Mouse (Mus musculus): Measurements from ENCODE around the gene Slc35b1. TPM values are rescaled to one million over a fixed set of nuclear protein-coding genes. Genes with fewer than 3 reads are reported as not detected.
A peak's percentile ranks its signal among the peaks of the same experiment; 100 is the strongest.
"Not testable (repeated sequence)": the region's sequence is repeated elsewhere in the genome, so short reads cannot be mapped to it uniquely, and the experiment has no call there.

The Slc35b1 gene
- polyA plus RNA-seq, 1 experiment from 2014 or later: 90.5 TPM

- no peak for DNase-seq (ENCODE audit: low spot score)
Observed at GRCm38 (mm10) chr11:95403382-95404340, 19.2 kb downstream of the Slc35b1 start.

GRCm38 (mm10) chr11:95405771-95406170 is 21.3 kb downstream of the Slc35b1 start:
- Histone ChIP-seq H3K27ac (ENCODE audit: low read depth) (no peak overlapping the region), H3K4me3 (ENCODE audit: low read depth, low read length) (no peak overlapping the region), H3K4me1 (replicated peaks; ENCODE audit: control insufficient read depth, insufficient read depth, low read length) (no peaks in the 10 kb centered on the region), H3K36me3 (ENCODE audit: control insufficient read depth, insufficient read depth, low read length) (no peaks in the 10 kb centered on the region), H3K4me2 (ENCODE audit: low read length) (no peak overlapping the region), H3K9ac (ENCODE audit: low read length) (no peak overlapping the region), H3K27me3 (replicated peaks; ENCODE audit: control insufficient read depth, insufficient read depth, low read length) (no peaks in the 10 kb centered on the region), H3K9me3 (ENCODE audit: control insufficient read depth, low read length) (no peaks in the 10 kb centered on the region)
- DNase-seq (ENCODE audit: low spot score) (peak; percentile 2), ATAC-seq (replicated peaks; ENCODE audit: low FRiP score, low TSS enrichment, low read depth) (no peak)
- WGBS: 80% methylated on average over 4 of the region's 4 CpGs

More at GRCm38 (mm10) chr11:95403382-95404340, 19.2 kb downstream of the Slc35b1 start:
- no peak overlapping the region for H3K4me2 ChIP-seq (ENCODE audit: low read length)
- no peaks in the 10 kb centered on the region for H3K4me1 ChIP-seq (replicated peaks; ENCODE audit: control insufficient read depth, insufficient read depth, low read length)
- no peaks in the 10 kb centered on the region for H3K36me3 ChIP-seq (ENCODE audit: control insufficient read depth, insufficient read depth, low read length)
- H3K27me3 ChIP-seq (replicated peaks; ENCODE audit: control insufficient read depth, insufficient read depth, low read length): no peaks in the 10 kb centered on the region
- no peak overlapping the region for H3K9ac ChIP-seq (ENCODE audit: low read length)
- WGBS: 70% methylated on average over 16 of the region's 16 CpGs
- H3K27ac ChIP-seq (ENCODE audit: low read depth): no peak overlapping the region
- no peak for ATAC-seq (replicated peaks; ENCODE audit: low FRiP score, low TSS enrichment, low read depth)
- H3K4me3 ChIP-seq (ENCODE audit: low read depth, low read length): no peak overlapping the region
- H3K9me3 ChIP-seq (ENCODE audit: control insufficient read depth, low read length): no peaks in the 10 kb centered on the region

GRCm38 (mm10) chr11:95406398-95406797 is 21.9 kb downstream of the Slc35b1 start:
- peak; percentile 24 for DNase-seq (ENCODE audit: low spot score)
- H3K9ac ChIP-seq (ENCODE audit: low read length); H3K4me3 ChIP-seq (ENCODE audit: low read depth, low read length); H3K9me3 ChIP-seq (ENCODE audit: control insufficient read depth, low read length); H3K36me3 ChIP-seq (ENCODE audit: control insufficient read depth, insufficient read depth, low read length); H3K4me2 ChIP-seq (ENCODE audit: low read length); ATAC-seq (replicated peaks; ENCODE audit: low FRiP score, low TSS enrichment, low read depth); H3K27me3 ChIP-seq (replicated peaks; ENCODE audit: control insufficient read depth, insufficient read depth, low read length); H3K27ac ChIP-seq (ENCODE audit: low read depth); H3K4me1 ChIP-seq (replicated peaks; ENCODE audit: control insufficient read depth, insufficient read depth, low read length): not testable (repeated sequence)
- 93% methylated on average over 5 of the region's 5 CpGs for WGBS

DNA sequence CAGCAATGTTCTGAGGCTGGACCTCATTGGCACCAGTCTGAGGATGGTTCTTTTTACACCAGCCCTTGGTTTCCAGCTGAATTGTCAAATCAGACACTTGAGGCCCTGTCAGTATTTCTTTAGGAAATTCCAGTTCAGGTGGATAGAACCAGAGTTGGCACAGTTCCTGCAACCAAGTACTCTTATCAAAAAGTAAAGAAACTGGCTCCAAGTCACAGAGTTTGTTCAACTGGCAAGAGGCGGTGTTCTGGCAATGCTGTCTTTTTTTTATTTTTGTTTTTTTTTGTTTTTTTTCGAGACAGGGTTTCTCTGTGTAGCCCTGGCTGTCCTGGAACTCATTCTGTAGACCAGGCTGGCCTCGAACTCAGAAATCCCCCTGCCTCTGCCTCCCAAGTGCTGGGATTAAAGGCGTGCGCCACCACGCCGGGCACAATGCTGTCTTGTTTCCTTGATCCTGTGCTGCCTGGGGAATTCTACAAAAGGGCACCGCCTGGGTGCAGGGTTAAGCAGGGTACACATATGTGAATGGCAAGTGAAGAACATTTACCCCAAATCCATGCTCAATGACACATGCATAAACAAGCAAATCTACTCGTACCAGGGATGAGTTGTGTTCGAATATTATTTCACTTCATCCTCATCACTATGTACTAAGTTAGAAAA is 25.1 kb downstream of the Slc35b1 start:
- no peak overlapping the region for H3K4me2 ChIP-seq (ENCODE audit: low read length)
- peak; percentile 31 for DNase-seq (ENCODE audit: low spot score)
- H3K9me3 ChIP-seq (ENCODE audit: control insufficient read depth, low read length): no peaks in the 10 kb centered on the region
- H3K4me1 ChIP-seq (replicated peaks; ENCODE audit: control insufficient read depth, insufficient read depth, low read length): no peaks in the 10 kb centered on the region
- ATAC-seq (replicated peaks; ENCODE audit: low FRiP score, low TSS enrichment, low read depth): no peak
- H3K4me3 ChIP-seq (ENCODE audit: low read depth, low read length): no peak overlapping the region
- no peaks in the 10 kb centered on the region for H3K27me3 ChIP-seq (replicated peaks; ENCODE audit: control insufficient read depth, insufficient read depth, low read length)
- no peak overlapping the region for H3K27ac ChIP-seq (ENCODE audit: low read depth)
- WGBS: 88% methylated on average over 10 of the region's 10 CpGs
- no peaks in the 10 kb centered on the region for H3K36me3 ChIP-seq (ENCODE audit: control insufficient read depth, insufficient read depth, low read length)
- H3K9ac ChIP-seq (ENCODE audit: low read length): no peak overlapping the region

DNA sequence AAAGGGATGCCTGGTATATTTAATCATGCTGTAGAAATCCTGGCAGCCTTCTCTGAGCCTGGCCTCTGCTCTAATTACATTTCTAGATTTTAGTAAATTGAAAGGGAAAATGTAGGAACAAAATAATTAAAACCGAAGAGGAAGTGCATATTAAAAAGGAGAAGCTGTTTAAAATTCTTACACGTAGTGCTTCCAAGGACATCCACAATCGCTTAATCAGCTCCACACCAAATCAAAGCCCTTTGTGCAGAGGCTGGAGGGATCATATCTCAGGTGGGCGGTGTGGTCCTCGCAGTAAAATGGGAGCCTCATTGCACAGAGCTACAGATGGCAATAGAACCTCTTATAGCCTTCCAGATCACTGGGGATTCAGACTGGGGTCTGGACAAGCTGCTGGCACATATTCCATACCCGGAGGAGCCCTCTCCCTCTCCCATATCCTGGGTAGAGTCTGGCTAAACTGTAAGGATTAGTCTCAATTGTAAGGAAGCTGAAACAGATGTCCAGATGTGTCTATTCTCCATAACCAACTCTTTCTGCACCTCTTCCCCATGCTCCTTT is 27.0 kb downstream of the Slc35b1 start:
- no peaks in the 10 kb centered on the region for H3K27me3 ChIP-seq (replicated peaks; ENCODE audit: control insufficient read depth, insufficient read depth, low read length)
- H3K4me1 ChIP-seq (replicated peaks; ENCODE audit: control insufficient read depth, insufficient read depth, low read length): peaks cover 10% of the 10 kb centered on the region
- DNase-seq (ENCODE audit: low spot score) (peak; percentile 42), ATAC-seq (replicated peaks; ENCODE audit: low FRiP score, low TSS enrichment, low read depth) (no peak)
- no peaks in the 10 kb centered on the region for H3K36me3 ChIP-seq (ENCODE audit: control insufficient read depth, insufficient read depth, low read length)
- no peaks in the 10 kb centered on the region for H3K9me3 ChIP-seq (ENCODE audit: control insufficient read depth, low read length)
- no peak overlapping the region for H3K27ac ChIP-seq (ENCODE audit: low read depth)
- H3K4me2 ChIP-seq (ENCODE audit: low read length): no peak overlapping the region
- 75% methylated on average over 6 of the region's 6 CpGs for WGBS
- no peak overlapping the region for H3K4me3 ChIP-seq (ENCODE audit: low read depth, low read length)
- H3K9ac ChIP-seq (ENCODE audit: low read length): no peak overlapping the region

DNA sequence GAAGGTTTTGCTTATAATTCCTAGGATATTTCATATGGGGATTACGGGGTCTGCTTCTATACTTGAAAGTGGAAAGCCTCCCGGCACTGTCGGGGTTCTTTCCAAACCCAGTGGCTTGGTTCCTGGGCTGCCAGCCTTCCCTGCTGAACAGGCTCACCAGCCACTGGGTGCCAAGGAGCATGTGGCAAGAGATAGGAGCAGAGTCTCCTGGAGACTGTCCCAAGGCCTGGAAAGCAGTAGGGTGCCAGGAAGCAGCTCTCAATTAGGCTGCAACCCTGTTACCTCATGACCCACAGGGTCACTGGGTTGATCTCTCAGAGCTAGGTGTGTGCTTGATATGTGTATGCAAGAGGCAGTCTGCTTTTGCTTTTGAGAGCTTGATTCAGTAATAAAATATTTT is 28.1 kb downstream of the Slc35b1 start:
- H3K4me2 ChIP-seq (ENCODE audit: low read length): no peak overlapping the region
- no peak overlapping the region for H3K27ac ChIP-seq (ENCODE audit: low read depth)
- 91% methylated on average over 3 of the region's 3 CpGs for WGBS
- no peak overlapping the region for H3K9ac ChIP-seq (ENCODE audit: low read length)
- no peaks in the 10 kb centered on the region for H3K9me3 ChIP-seq (ENCODE audit: control insufficient read depth, low read length)
- DNase-seq (ENCODE audit: low spot score) (peak; percentile 52), ATAC-seq (replicated peaks; ENCODE audit: low FRiP score, low TSS enrichment, low read depth) (no peak)
- no peaks in the 10 kb centered on the region for H3K27me3 ChIP-seq (replicated peaks; ENCODE audit: control insufficient read depth, insufficient read depth, low read length)
- H3K4me1 ChIP-seq (replicated peaks; ENCODE audit: control insufficient read depth, insufficient read depth, low read length): peaks cover 10% of the 10 kb centered on the region
- no peaks in the 10 kb centered on the region for H3K36me3 ChIP-seq (ENCODE audit: control insufficient read depth, insufficient read depth, low read length)
- H3K4me3 ChIP-seq (ENCODE audit: low read depth, low read length): no peak overlapping the region

DNA sequence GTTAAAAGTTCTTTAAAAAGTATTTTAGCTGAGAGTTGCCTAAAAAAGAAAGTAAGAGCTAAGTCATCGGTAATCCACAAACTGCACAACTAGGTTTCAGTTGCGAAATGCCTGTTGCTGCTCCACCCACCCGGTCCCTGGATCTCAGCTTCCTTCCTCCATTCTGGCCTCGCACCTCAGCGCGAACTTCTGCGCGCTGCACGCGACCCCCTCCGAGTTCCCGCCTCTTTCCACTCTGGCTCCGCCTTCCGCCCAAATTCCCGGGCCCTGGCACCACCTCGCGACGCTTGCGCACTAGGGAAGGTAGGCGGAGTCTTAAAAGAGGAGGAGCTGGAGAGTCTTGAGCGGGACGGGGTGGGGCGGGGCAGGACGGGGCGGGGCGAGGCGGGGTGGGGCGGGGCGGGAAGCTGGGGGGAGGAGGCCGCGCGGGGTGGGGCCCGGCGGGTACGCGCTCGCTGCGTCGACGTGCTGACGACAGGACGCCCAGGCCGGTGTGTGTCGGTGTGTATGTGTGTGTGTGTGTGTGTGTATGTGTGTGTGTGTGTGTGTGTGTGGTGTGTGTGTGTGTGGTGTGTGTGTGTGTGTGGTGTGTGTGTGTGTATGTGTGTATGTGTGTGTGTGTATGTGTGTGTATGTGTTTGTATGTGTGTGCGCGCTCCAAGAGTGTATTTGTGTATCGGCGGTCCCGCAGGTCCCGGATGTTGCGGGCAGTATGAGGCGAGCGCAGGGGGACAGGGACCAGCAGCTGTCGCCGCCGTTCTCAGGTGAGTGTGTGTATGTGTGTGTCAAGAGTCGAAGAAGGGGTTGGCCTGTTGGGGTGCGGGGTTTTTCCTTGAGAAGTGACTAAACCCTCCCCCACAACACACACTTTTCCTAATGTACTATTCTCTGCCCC is 29.4 kb downstream of the Slc35b1 start, which contains the start of gene Spop:
Gene Spop, plus strand, starts transcription at position 440 of the 895 bp plus-strand sequence.
- H3K27me3 ChIP-seq (replicated peaks; ENCODE audit: control insufficient read depth, insufficient read depth, low read length): no peaks in the 10 kb centered on the region
- WGBS: 3% methylated on average over 39 of the region's 58 CpGs
- ATAC-seq (replicated peaks; ENCODE audit: low FRiP score, low TSS enrichment, low read depth): peak; percentile 89

More for the DNA sequence above, 29.4 kb downstream of the Slc35b1 start, which contains the start of gene Spop:
- H3K27ac ChIP-seq (ENCODE audit: low read depth): peak within 1 kb of the TSS; percentile 93
- H3K36me3 ChIP-seq (ENCODE audit: control insufficient read depth, insufficient read depth, low read length): peaks cover under 1% of the 10 kb centered on the region; the same call in 1 of the 2 replicates
- H3K9me3 ChIP-seq (ENCODE audit: control insufficient read depth, low read length): no peaks in the 10 kb centered on the region
- peak within 1 kb of the TSS; percentile 80 for H3K4me2 ChIP-seq (ENCODE audit: low read length)
- peak; percentile 94 for DNase-seq (ENCODE audit: low spot score)
- H3K9ac ChIP-seq (ENCODE audit: low read length): peak within 1 kb of the TSS; percentile 71
- H3K4me3 ChIP-seq (ENCODE audit: low read depth, low read length): peak within 1 kb of the TSS; percentile 65
- H3K4me1 ChIP-seq (replicated peaks; ENCODE audit: control insufficient read depth, insufficient read depth, low read length): peaks cover 10% of the 10 kb centered on the region
